Mouse (Mus musculus): ENCODE data around the gene Asb17.
"Not testable (repeated sequence)": the region's sequence is repeated elsewhere in the genome, so short reads cannot be mapped to it uniquely, and the experiment has no call there.

Gene Asb17

DNA sequence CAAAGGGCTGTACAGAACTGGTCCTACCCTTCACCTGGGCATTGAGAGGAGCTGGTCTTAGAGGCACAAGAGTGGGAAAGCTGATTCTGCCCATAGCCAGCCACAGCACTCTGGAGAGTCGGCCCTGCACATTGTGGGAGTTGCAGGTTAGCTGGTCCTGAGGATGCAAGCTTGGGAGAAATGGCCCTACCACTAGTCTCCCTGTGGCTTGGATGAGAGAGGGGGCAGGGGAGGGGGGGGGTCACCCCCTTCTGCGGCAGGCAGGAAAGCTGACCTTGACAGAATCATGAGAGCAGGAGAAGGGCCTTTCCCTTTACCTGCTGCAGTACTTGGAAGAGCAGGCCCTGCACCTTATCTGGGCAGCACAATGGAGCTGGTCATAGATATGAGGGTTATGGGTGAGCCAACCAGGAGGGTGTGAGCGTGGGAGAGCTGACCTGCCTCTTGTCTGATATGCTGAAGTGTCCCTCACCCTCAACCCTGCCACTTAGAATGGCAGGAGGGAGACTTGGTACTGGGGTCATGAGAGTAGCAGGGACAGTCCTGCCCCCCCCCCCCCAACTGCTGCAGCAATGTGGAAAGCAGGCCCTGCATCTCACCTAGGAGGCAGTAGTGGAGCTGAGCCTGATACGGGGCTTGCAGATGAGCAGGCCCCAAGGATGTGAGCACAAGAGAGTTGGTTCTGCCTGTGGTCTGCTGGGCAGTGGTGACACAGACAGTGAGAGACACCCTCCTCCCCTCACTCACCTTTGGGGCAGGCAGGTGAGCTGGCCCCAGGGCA, 11.9 kb upstream of the Asb17 start:
- no peak for DNase-seq (ENCODE audit: low spot score in 2 of 2)

DNA sequence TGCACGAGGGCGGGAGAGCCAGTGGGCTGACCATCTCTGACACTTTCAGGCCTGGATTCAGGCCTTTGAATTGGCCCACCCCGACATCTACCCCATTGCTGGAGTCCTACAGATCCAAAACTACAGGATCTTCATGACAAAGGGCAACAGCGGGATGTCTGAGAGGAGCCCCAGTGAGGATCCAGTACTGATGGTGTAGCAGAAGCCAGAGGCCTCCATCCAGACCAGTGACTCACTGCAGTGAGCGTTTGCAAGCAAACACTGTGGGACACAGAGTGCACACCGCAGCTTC, 11.4 kb upstream of the Asb17 start:
- no peak for DNase-seq (ENCODE audit: low spot score in 2 of 2)

DNA sequence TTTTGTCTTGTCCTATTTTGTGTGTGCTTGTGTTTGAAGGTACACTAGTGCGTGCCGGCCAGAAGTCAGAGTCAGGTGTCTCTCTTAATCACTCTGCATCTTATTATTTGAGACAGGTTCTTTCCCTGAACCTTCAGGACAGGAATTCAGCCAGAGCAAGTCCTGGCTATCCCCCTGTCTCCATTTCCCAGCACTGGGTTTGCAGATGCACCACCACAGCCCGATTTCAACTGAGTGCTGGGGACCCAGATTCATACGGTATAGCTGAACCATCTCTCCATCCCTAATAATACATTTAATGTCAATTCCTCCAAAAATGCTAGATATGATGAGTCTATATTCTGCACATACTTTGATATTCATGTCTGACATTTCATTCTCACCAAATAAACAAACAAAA, 9.9 kb upstream of the Asb17 start:
- DNase-seq (ENCODE audit: low spot score in 2 of 2) = no peak

DNA sequence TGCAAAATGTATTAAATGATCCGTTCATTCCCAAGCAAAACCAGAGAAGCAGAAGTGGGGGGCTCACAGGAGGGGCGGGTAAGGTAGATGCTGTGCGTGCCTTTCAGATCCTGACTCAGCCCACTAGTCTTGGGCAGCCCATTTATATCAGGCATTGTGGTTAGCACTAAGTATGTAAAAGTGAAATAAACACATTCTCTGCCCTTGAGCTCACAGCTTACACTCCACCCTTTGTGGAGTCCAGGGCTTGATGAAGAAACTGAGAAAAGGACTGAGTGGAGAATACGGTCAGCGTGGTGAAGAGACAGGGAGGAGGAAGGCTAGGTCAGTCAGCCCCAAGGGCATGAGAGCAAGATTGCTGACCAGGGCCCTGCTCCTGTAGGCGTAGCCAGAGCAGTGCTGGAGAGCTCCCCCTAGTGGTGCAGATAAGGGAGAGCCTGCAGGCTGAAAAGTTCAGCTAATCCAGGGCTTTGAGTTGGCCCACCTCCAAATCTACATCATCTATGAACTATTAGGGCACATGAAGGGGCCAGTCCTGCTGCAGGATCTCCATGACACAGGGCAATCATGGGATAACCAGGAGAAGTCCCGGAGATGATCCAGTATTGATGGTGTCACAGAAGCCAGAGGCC, 8.4 kb upstream of the Asb17 start:
- DNase-seq (ENCODE audit: low spot score in 2 of 2) = peak; percentile 37 to 68

DNA sequence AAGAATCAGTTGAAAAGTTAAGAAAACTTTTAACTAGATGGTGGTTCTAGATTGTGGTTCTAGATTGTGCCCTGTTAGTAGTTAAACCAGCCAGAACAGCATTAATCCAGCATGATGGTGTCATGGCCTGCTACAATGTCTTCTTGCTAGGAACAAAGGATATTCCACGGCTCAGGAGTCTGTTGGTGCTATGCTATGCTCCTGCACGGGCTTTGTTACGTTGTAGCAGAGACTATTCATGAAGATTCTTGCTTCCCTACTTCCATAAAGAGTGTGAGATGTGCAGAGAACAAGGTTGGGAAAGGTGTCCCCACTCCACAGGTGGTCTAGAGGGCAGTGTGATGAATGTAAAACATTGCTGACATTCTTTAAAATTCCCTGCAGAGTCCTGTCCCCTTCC, 7.7 kb upstream of the Asb17 start:
- no peak for DNase-seq (ENCODE audit: low spot score in 2 of 2)

DNA sequence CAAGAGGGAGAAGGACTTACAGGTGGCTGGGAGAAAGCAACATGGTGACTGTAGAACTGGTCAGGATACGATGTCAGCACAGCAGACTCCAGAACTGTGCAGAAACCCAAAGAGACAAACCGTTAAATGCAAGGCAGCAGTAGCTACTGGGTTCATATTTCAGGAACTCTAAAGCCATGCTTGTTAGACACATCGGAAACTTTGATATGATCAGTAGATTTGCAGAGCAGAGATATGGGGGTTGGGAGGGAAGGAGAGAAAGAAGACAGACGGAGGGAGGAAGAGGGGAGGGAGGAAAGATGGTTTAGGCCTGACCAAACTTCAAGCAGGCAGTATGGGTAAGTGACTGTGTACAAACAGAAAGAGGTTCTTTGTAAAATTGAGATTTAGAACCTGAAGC, 6.4 kb upstream of the Asb17 start:
- DNase-seq (ENCODE audit: low spot score in 2 of 2) = no peak

DNA sequence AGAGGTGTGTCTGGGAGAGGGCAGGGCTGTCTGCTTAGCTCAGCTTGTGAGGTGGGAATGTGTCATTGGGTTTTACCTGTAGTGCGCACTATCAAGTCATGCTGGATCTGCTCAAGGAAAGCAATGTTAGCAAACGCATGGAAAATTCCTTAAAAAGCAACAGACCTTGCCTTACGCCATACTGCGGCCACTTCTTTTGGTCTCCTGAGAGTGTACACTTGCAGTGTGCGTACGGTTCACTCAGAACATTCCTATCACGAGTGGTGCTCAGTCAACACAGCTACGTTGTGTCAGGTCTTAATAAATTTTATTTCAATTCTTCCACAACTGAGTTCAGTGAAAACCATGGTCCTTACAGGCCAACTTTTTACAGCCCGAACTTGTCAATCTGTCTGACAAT, 748 bp downstream of the Asb17 start:
- no peak for DNase-seq (ENCODE audit: low spot score in 2 of 2)

DNA sequence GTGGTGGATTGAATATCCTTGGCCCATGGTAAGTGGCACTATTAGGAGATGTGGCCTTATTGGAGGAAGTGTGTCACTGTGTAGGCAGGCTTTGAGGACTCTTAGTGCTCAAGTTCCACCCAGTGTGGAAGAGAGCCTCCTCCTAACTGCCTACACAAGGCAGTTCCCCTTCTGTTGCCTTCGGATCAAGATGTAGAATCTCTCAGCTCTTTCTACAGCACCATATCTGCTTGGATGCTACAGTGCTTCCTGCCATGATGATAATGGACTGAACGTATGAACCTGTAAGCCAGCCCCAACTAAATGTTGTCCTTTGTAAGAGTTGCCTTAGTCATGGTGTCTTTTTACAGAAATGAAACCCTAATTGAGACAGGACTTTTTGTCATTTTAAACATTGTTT, 1.5 kb downstream of the Asb17 start:
- no peak for DNase-seq (ENCODE audit: low spot score in 2 of 2)

DNA sequence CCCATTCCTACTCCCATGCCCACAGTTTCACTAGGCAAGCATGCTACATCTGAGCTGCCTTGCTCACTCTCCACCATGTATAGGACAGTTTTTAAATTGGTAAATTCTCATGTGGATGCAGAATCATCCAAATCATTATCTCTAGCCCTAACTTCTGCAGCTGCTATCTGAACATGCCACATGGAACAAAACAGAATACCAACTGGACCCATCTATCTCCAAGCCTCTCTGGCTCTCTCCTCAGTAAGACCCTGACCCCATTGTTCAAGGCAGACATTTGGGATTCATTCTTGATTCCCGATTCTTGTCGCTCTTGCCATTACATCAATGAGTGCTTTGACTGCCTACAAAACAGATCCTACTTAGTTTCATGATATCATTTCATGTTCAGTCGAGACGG, 2.1 kb downstream of the Asb17 start:
- no peak for DNase-seq (ENCODE audit: low spot score in 2 of 2)

DNA sequence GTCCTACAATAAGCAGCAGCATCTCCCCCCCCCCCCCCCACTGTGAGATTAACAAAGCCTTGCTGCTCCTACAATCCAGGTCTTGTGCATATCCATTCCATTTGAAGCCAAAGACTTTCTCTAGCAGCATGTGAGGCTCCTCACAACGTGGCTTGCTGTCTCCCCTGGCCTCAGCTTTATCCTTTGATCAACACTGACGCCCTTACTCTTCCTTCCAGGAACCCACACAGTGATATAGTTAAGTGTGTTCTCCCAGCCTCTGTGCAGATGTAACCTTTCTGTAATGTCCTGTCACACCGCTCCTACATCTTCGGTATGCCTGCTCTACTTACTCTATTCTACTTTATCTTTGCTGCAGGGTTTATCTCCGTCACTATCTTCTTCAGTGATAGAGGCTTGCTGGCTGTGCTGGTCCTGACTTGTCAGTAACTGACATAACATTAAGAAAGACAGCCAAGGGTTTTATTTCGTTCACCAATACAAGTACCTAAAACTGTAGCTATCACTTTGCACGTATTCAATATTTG, 3.3 kb downstream of the Asb17 start:
- no peak for DNase-seq (ENCODE audit: low spot score in 2 of 2)

DNA sequence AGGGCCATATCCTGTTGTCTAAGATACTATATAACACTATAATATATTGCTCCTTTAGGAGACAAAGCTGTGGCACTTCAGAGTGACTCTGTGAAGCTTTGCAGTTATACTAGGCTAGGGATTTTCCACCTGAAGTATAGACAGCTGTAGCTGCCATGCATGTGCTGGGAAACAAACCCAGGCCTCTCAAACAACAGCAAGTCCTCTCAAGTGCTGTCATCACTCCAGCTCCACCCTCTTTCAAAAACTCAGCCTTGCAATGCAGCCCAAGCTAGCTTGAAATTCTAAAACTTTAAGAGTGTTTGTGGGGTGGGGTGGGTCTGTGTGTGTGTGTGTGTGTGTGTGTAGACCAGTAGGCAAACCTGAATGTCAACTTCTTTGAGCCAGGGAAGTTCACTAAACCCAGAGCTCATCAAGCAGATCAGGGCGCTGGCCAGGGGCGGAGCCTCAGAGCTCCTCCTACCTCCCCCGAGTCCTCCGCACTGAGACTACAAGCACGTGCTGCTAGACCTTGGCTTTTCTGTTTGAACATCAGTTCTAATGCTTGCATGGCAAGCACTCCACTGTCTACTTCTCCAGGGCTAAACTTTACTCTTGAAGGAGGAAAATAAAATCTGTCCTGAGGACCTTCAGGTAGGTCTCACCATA, 5.5 kb downstream of the Asb17 start:
- peak; percentile 14 to 30 for DNase-seq (ENCODE audit: low spot score in 2 of 2)

DNA sequence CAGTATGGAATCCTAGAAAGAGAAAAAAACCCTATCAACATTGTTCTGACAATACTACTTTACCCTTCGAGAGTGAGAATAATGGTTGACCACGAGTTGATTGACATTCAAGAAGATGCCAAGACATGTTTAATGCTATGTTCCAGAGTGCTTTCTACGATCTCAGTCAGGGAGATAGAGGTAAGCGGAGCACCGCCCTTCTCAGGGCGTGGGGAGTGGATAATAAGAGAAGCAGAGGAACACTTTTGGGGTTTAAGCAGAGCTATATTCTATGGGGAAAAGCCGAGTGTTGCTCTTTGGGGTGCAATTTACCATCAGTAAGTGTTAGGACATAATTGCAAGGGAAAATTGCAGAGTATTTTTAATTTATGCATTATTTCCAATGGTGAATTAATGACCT, 6.8 kb downstream of the Asb17 start:
- DNase-seq (ENCODE audit: low spot score in 2 of 2) = no peak

DNA sequence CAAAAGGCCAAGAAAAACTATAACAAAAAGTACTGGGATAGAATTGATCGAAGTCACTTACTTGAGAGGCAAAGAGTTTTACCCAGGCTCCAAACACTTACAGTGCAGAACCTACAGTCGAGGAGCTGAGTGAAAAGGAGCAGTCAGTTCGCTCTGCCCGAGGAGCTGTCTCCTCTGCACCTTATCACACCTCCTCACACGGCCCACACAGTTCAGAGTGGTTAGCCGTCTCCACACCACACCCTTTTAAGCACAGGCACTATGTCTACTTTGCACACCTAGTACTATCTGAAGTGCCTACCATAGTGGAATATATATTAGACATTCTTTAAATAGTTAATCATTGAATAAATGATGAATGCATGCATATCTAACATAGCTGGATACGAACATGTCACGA, 8.3 kb downstream of the Asb17 start:
- DNase-seq (ENCODE audit: low spot score in 2 of 2) = no peak

DNA sequence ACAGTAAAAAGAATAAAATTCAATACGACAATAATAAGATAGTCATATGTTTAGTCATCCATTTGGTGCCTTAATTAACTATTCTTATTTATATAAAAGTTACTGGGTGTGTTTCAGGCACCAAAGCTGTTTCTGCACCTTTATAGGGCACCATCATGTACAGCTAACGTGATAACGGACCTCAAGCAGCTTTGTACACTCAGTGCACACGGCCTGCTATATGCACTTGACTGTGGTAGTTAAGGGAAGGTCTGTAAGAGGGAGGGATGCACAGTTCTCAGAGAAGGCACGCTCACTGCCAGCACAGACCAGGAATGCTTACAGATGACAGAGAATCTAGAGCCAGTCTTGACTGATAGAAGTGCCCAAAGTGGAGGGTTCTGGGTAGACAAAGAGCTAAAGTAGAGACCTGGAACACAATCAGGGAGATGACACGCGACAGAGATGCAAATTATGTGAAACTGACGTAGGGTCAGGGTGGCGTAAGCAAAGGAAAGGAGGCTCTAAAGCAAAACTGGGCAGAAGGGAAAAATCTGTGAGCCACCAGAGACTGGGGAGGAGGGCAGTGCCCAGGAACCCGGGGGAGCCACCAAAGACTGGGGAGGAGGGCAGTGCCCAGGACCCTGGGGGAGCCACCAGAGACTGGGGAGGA, 14.5 kb downstream of the Asb17 start:
- no peak for DNase-seq (ENCODE audit: low spot score in 2 of 2)

DNA sequence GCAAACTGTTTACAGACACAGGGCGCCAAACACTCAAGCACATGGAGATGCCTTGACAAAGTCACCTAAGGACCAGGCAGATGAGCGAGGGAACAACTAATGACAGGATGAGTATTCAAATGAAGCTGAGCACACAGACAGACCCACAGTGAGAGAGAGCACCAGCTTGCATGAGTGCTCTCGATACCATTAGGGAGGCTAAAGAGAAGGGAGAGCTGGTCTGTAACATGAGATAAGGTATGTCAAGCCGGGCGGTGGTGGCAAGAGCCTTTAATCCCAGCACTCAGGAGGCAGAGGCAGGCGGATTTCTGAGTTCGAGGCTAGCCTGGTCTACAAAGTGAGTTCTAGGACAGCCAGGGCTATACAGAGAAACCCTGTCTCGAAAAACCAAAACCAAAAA, 16.4 kb downstream of the Asb17 start:
- DNase-seq (ENCODE audit: low spot score in 2 of 2) = not testable (repeated sequence)

DNA sequence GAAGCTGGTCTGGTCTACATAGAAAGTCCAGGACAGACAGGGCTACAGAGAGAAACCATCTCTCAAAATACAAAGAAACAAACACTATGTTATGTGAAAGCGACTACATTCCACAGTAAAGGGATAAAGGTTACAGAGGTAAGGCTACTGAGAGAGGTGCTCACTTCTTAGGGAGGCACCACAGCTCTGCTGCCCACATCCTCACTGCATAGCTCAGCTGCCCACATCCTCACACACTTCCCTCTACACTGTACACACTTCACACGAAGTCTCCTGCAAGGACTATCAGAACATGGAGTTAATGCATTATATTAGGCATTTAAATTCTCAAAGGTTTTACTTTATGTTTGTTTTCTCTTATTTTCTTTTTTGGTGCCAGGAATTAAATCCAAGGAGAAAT, 19.8 kb downstream of the Asb17 start:
- no peak for DNase-seq (ENCODE audit: low spot score in 2 of 2)

DNA sequence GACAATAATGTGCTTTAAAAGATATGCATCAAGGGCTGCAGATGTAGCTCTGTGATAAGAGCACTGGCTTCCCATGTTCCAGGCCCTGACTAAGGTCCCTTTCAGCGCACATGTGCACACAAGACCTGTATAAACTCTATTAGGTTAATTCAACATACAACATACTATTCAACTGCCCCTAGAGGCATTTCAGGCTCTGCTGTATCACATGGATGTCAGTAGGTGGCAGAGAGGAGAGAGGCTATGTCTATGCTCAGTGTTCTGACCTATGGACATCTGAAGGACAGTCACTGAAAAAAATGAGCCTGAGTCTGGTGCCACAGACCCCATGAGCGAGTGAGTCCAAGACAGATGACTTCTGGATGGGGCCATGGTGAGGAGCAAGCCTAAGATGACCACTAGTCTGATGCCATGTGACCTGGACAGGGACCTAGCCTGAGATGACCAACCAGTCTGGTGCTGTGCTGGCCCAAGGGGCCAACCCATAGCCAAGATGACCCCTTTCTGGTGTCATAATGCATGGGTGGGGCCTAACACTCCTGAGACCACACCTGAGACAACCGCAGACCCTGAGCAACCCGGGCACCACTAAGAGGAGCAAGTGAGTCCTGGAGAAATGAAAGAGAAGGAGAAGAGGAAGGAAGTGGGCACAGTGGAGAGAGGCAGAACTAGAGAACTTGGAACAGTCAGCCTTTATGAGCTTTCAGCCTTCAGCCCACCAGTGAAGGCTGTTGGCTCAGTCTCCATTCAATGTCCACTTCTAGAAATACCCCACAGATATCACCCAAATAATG, 20.8 kb downstream of the Asb17 start:
- no peak for DNase-seq (ENCODE audit: low spot score in 2 of 2)

DNA sequence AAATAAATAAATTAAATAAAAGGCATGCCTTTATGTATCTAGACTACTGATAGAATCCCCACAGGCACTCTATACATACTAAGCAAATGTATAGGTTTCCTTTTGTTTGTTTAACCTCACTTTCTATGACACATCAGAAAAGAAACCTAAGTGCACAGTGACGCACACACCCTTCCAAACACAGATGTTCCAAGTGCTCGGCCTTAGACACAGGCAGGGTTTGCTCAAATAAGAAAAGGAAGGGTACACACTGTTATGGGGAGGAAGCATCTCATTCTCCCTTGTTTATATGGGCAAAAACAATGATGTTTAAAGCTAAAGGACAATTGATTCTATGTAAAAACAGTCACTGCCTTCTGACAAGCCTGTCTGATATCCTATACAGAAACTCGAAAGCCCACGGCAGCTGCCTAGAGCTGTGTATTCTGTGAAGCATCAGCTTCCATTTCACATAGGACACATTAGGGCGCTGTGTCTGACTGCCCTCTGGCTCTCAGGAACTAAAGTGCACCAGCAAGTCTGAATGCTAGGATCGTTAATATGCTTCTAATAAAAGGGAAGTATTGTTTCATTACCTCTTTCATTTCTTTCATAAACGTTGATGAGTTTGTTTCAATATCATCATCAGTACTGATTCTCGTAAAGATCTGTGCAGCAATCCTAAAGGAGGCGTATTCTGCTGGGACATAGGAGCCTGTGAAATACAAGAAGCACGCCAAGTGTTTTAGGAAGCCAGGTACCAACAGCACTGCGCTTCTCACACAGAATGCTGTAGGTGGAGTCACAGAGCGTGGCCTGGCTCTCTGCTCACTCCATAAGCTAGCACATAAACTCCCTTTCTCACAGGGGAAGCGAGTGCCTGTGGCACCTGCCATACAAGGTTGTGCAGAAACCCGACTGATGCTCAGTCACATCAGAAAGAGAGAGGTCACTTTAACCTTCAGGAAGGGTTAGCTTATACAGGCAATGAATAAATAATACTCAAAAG, 23.4 kb downstream of the Asb17 start:
- no peak for DNase-seq (ENCODE audit: low spot score in 2 of 2)

DNA sequence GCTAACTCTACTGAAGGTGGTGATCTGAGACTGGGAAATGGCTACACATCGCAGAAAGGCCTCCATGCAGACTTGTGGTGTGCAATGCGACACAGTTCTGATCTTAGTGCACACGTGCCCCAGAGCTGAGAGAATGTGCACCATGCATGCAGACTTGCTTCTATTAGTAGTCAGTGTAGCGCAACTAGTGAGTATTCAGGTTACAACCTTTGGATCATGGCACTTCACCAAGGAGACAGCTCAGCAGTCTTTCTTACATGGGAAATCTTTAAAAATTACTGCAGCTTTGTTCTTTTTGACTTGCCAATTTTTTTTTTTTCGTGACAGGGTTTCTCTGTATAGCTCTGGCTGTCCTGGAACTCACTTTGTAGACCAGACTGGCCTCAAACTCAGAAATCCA, 27.4 kb downstream of the Asb17 start:
- no peak for DNase-seq (ENCODE audit: low spot score in 2 of 2)

DNA sequence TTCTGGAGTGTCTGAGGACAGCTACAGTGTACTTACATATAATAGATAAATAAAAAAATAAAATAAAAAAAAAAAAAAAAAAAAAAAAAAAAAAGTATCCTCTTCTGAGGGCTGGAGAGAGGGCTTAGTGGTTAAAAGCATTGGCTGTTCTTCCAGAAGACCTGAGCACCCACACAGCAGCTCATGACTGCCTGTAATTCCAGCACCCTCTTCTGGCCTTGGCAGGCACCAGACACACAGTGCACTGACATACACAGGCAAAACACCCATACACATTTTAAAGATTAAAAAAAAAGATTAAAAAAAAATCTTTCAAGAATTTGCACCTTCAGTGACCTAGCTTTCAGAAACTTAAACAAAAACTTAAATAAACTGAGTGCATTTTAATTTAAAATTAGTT, 42.3 kb downstream of the Asb17 start:
- DNase-seq (ENCODE audit: low spot score in 2 of 2) = no peak

DNA sequence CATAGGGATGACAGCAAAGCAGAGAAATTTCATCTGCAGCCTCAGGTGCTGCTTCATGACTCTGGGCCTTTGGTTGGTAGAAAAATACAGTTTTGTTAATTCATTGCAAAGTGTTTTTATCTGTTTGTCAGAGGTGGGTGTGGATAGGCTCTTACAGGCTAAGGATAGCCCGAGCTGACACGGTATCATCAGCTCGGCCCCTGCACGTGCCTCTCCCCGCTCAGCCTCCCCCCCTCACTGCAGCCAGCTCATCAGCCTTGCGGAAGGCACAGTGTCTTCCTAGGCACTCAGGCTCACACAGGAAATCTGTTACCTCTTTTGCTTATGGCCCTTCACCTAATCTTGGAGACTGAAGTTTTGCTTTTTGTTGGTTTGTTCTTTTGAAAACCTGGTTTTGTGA, 44.1 kb downstream of the Asb17 start:
- no peak for DNase-seq (ENCODE audit: low spot score in 2 of 2)

Measured in urinary bladder, postnatal 36 days (tissue).